Mouse (Mus musculus): ENCODE data around the gene Exoc2.

- TF ChIP-seq CTCF (conservative IDR thresholded peaks at IDR 0.05; ENCODE audit: low read length), result no peak
- TF ChIP-seq POU5F1 (IDR thresholded peaks at IDR 0.05; ENCODE audit: borderline replicate concordance, low read length), result peak; percentile 18; the same call in 1 of the 2 replicates
These were observed 26.4 kb downstream of the Exoc2 start, which contains the start of gene Hus1b for GRCm38 (mm10) chr13:30947540-30947939.

All from E14TG2a.4 (cell line).